Mouse (Mus musculus) CH12.LX (cell line): Measurements from ENCODE around the gene Tmub1. TPM values are rescaled to one million over a fixed set of nuclear protein-coding genes. Genes with fewer than 3 reads are reported as not detected.

Experiments used
- DNase-seq: peaks from one replicate; pipeline ENCODE4 v3.0.0-alpha.2; 2013; ENCODE audit errors: extremely low read depth
- H3K27ac ChIP-seq: 2 replicates; pipeline ENCODE4 v1.5.1; 2012; ENCODE audit warnings: low read depth, mild to moderate bottlenecking, control low read depth, moderate library complexity; ENCODE audit not compliant: insufficient read depth
- H3K27me3 ChIP-seq: replicated peaks from 2 replicates; pipeline ENCODE3; 2012; ENCODE audit warnings: inconsistent platforms
- H3K36me3 ChIP-seq, 2 experiments: replicated peaks in 1 of 2; 2 replicates each; pipeline versions ENCODE3 to v1.6.1; 2012; ENCODE audit warnings: inconsistent platforms in 1 of 2, low read length in 1 of 2, mild to moderate bottlenecking in 1 of 2, mixed read lengths in 1 of 2, moderate library complexity in 1 of 2; ENCODE audit not compliant: control insufficient read depth in 1 of 2, insufficient read depth in 1 of 2
- H3K4me1 ChIP-seq, 2 experiments: 2 replicates each; pipeline ENCODE4 v1.6.1; 2012; ENCODE audit warnings: inconsistent platforms in 1 of 2, moderate library complexity in 1 of 2; ENCODE audit not compliant: insufficient read depth in 2 of 2, control insufficient read depth in 1 of 2
- H3K4me2 ChIP-seq: 2 replicates; pipeline ENCODE4 v1.6.1; 2012; ENCODE audit warnings: low read depth, mild to moderate bottlenecking, control low read depth; ENCODE audit not compliant: poor library complexity, insufficient read depth, severe bottlenecking
- H3K4me3 ChIP-seq, 3 experiments: fragments of 150-350 bp in 1 of 3; sonication (generic) in 1 of 3; replicated peaks in 1 of 3; 2 replicates each; pipeline versions ENCODE3 to v1.5.1; 2011 to 2012; ENCODE audit warnings: low read depth in 2 of 3, low read length in 2 of 3, mild to moderate bottlenecking in 2 of 3, moderate library complexity in 2 of 3, control low read depth in 1 of 3, improper control_type of control experiment in 1 of 3, inconsistent platforms in 1 of 3, mixed read lengths in 1 of 3; ENCODE audit not compliant: poor library complexity in 1 of 3
- H3K79me2 ChIP-seq: replicated peaks from 2 replicates; pipeline ENCODE4 v1.6.1; 2012; ENCODE audit warnings: mild to moderate bottlenecking, moderate library complexity; ENCODE audit not compliant: control insufficient read depth, poor library complexity, insufficient read depth, severe bottlenecking; ENCODE audit errors: extremely low read depth
- H3K9ac ChIP-seq: 2 replicates; pipeline ENCODE4 v1.6.1; 2012; ENCODE audit warnings: low read depth, mild to moderate bottlenecking, control low read depth, moderate library complexity; ENCODE audit not compliant: insufficient read depth
- H3K9me3 ChIP-seq: replicated peaks from 2 replicates; pipeline ENCODE3; 2012; ENCODE audit warnings: low read length, inconsistent platforms, mixed read lengths
- BHLHE40 ChIP-seq: IDR thresholded peaks from 2 replicates; pipeline ENCODE4 v1.6.1; 2011; ENCODE audit warnings: mild to moderate bottlenecking, low read depth, low read length, improper control_type of control experiment
- CHD1 ChIP-seq: IDR thresholded peaks from 2 replicates; pipeline ENCODE4 v1.6.1; 2012; ENCODE audit warnings: low read depth, low read length, improper control_type of control experiment, inconsistent platforms
- CHD2 ChIP-seq: IDR thresholded peaks from 2 replicates; pipeline ENCODE4 v1.6.1; 2011; ENCODE audit warnings: low read length, improper control_type of control experiment
- CTCF ChIP-seq, 2 experiments: IDR thresholded peaks in 1 of 2; conservative IDR thresholded peaks in 1 of 2; 2 replicates each; pipeline ENCODE4 v1.5.1; 2011 to 2012; ENCODE audit warnings: low read depth in 2 of 2, low read length in 2 of 2, improper control_type of control experiment in 1 of 2, inconsistent platforms in 1 of 2, mild to moderate bottlenecking in 1 of 2, moderate library complexity in 1 of 2
- E2F4 ChIP-seq: IDR thresholded peaks from 2 replicates; pipeline ENCODE4 v1.6.1; 2011; ENCODE audit warnings: low read depth, low read length, improper control_type of control experiment; ENCODE audit not compliant: insufficient replicate concordance
- GABPA ChIP-seq: IDR thresholded peaks from 2 replicates; pipeline ENCODE4 v1.6.1; 2012; ENCODE audit warnings: low read depth, low read length, improper control_type of control experiment, inconsistent platforms; ENCODE audit not compliant: insufficient replicate concordance
- JUND ChIP-seq: conservative IDR thresholded peaks from 2 replicates; pipeline ENCODE4 v1.6.1; 2011; ENCODE audit warnings: low read depth, low read length, improper control_type of control experiment
- MAFK ChIP-seq: IDR thresholded peaks from 2 replicates; pipeline ENCODE4 v1.6.1; 2011; ENCODE audit warnings: low read length, improper control_type of control experiment; ENCODE audit not compliant: insufficient replicate concordance
- MAZ ChIP-seq: IDR thresholded peaks from 2 replicates; pipeline ENCODE4 v1.6.1; 2012; ENCODE audit warnings: low read depth, mild to moderate bottlenecking, inconsistent platforms, low read length, improper control_type of control experiment, moderate library complexity
- MYC ChIP-seq: IDR thresholded peaks from 2 replicates; pipeline ENCODE4 v1.6.1; 2011; ENCODE audit warnings: low read depth, mild to moderate bottlenecking, improper control_type of control experiment, low read length
- NRF1 ChIP-seq: IDR thresholded peaks from 2 replicates; pipeline ENCODE4 v1.6.1; 2014; ENCODE audit warnings: low read depth, mild to moderate bottlenecking, inconsistent platforms, low read length, improper control_type of control experiment, moderate library complexity
- POLR2A ChIP-seq: IDR thresholded peaks from 2 replicates; pipeline ENCODE4 v1.6.1; 2011; ENCODE audit warnings: low read depth, mild to moderate bottlenecking, improper control_type of control experiment, low read length
- POLR2AphosphoS2 ChIP-seq: IDR thresholded peaks from 2 replicates; pipeline ENCODE4 v1.6.1; 2011; ENCODE audit warnings: low read depth, low read length, improper control_type of control experiment
- RAD21 ChIP-seq: IDR thresholded peaks from 2 replicates; pipeline ENCODE4 v1.6.1; 2011; ENCODE audit warnings: low read depth, mild to moderate bottlenecking, low read length, improper control_type of control experiment, moderate library complexity
- SIN3A ChIP-seq: IDR thresholded peaks from 2 replicates; pipeline ENCODE4 v1.6.1; 2012; ENCODE audit warnings: low read length, improper control_type of control experiment, inconsistent platforms
- SMC3 ChIP-seq: IDR thresholded peaks from 2 replicates; pipeline ENCODE4 v1.6.1; 2011; ENCODE audit warnings: low read depth, low read length, improper control_type of control experiment
- TBP ChIP-seq: conservative IDR thresholded peaks from 2 replicates; pipeline ENCODE4 v1.6.1; 2011; ENCODE audit warnings: low read depth, low read length, improper control_type of control experiment
- TCF12 ChIP-seq: IDR thresholded peaks from 2 replicates; pipeline ENCODE4 v1.6.1; 2014; ENCODE audit warnings: low read depth, mild to moderate bottlenecking, inconsistent platforms, low read length, improper control_type of control experiment
- UBTF ChIP-seq: IDR thresholded peaks from 2 replicates; pipeline ENCODE4 v1.6.1; 2012; ENCODE audit warnings: low read depth, mild to moderate bottlenecking, inconsistent platforms, low read length, improper control_type of control experiment, moderate library complexity
- USF1 ChIP-seq: IDR thresholded peaks from 2 replicates; pipeline ENCODE4 v1.6.1; 2014; ENCODE audit warnings: low read depth, mild to moderate bottlenecking, inconsistent platforms, low read length, improper control_type of control experiment
- USF2 ChIP-seq: conservative IDR thresholded peaks from 2 replicates; pipeline ENCODE4 v1.6.1; 2011; ENCODE audit warnings: low read depth, low read length, improper control_type of control experiment
- ZC3H11A ChIP-seq: IDR thresholded peaks from 2 replicates; pipeline ENCODE4 v1.6.1; 2012; ENCODE audit warnings: low read depth, mild to moderate bottlenecking, inconsistent platforms, low read length, improper control_type of control experiment
- ZKSCAN1 ChIP-seq: IDR thresholded peaks from 2 replicates; pipeline ENCODE4 v1.6.1; 2012; ENCODE audit warnings: low read depth, inconsistent platforms, low read length, improper control_type of control experiment, borderline replicate concordance
- ZMIZ1 ChIP-seq: IDR thresholded peaks from 2 replicates; pipeline ENCODE4 v1.6.1; 2012; ENCODE audit warnings: low read depth, mild to moderate bottlenecking, inconsistent platforms, low read length, improper control_type of control experiment
- ZNF384 ChIP-seq: IDR thresholded peaks from 2 replicates; pipeline ENCODE4 v1.6.1; 2012; ENCODE audit warnings: low read depth, low read length, improper control_type of control experiment, inconsistent platforms
- dilution Hi-C: fragments of 300-500 bp; cut with MboI; formaldehyde crosslinking; loops from 2 replicates; pipeline ENCODE4 v1.14.3; 2020; ENCODE audit warnings: low sequenced_read_pairs; ENCODE audit not compliant: extremely low pct_unique_long_range_greater_than_20kb, extremely low pct_ligation_motif_present
- in situ Hi-C: fragments of 300-500 bp; cut with MboI; formaldehyde crosslinking; loops from 3 replicates; pipeline ENCODE4 v1.14.3; 2019; ENCODE audit warnings: low sequenced_read_pairs, low pct_ligation_motif_present, low pct_unique_long_range_greater_than_20kb, mixed read lengths
- polyA plus RNA-seq: library from polyadenylated mRNA; unstranded; fragments of >175 nt; gene quantifications from 2 replicates; pipeline ENCODE4 v1.2.1, GENCODE M21; 2012; ENCODE audit warnings: low read depth; ENCODE audit not compliant: insufficient read length
- total RNA-seq, 2 experiments: library from RNA; depleted of rRNA; stranded (reverse); fragments of 300-350 nt in 1 of 2; fragments of >200 nt in 1 of 2; gene quantifications; 2 replicates each; pipeline ENCODE4 v1.2.3; 2012 to 2014

Tmub1 gene
- total and polyA plus RNA-seq, 3 experiments = 6.1 to 13.1 (median 11.2) TPM

DNA sequence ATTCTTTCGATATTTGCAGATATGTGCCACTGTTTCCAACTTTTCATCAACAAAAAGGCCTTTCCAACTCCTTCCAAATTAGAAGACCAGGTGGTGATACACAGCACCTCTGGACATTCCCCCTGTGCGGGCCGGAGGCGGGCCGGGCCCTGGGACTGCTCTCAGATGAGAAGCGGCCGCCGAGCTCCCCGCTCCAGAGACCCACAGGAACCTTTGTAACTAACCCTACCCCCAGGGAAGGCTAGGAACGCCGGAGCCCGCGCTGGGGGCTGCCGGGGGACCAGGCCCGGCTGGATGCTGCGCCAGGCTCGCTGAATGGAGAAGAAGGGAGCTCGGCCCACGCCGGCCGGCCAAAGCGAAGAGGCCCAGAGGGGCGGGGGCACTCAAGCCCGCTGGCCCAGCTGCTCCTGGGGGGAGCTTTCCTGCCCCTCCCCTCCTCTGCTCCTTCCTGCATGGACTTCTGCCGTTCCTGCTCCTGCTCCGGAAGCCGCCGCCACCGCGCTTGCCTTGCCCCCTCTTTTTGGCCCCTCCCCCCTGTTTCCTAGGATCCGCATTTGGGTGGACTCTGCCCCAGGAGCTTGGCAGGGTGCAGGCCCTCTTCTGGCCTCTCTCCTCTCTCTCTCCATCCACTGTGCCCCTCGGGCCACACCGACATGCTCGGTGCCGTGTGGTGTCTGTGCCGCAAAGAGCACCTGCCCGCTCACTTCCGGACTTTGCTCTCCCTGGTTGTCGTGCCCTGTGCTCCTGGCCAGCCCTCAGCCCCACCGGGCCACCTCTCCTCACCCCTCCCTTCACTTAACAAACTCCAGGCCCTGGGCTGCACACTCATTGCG lies 34.8 kb upstream of the Tmub1 start:
- H3K4me2 ChIP-seq = no peak overlapping the region
- no peaks in the 10 kb centered on the region for H3K27me3 ChIP-seq
- no peaks in the 10 kb centered on the region for H3K4me1 ChIP-seq
- no peak overlapping the region for H3K9ac ChIP-seq
- no peaks in the 10 kb centered on the region for H3K9me3 ChIP-seq
- no peak overlapping the region for H3K27ac ChIP-seq
- no peak for TF ChIP-seq POLR2A
- no peak for TF ChIP-seq ZKSCAN1
- no peak for TF ChIP-seq ZNF384
- no peak for TF ChIP-seq SIN3A
- TF ChIP-seq JUND = no peak
- no peak for TF ChIP-seq POLR2AphosphoS2
- no peak for TF ChIP-seq CHD2
- TF ChIP-seq BHLHE40 = no peak
- TF ChIP-seq MAZ = no peak
- TF ChIP-seq ZC3H11A = no peak
- dilution Hi-C loops (no loop called here), in situ Hi-C loops (no loop called here)
- no peaks in the 10 kb centered on the region for H3K79me2 ChIP-seq
- H3K36me3 ChIP-seq = peaks cover 57 to 97% of the 10 kb centered on the region in 2 experiments
- H3K4me3 ChIP-seq = no peak overlapping the region
- no peak for DNase-seq

DNA sequence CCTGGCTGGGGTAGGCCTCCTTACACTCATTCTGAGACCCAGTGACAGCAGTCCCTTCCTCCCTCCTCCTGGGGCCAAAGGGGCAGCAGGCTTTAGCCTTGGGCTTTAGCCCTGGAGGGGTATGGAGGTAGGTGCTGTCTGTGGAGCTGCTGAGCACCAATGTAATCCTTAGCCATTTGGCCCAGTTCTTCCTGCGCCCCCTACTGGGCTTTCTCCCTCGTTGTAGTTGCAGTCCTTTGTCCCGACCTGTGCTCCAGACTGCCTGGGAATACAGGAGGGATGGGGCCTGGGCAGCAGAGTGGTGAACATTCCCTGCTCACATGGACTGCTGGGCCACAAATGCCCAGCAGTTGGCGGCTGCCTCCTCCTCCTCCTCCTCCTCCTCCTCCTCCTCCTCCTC lies 34.0 kb upstream of the Tmub1 start:
- dilution Hi-C loops = no loop called here
- no peak overlapping the region for H3K27ac ChIP-seq
- no peaks in the 10 kb centered on the region for H3K9me3 ChIP-seq
- no peaks in the 10 kb centered on the region for H3K79me2 ChIP-seq
- no peaks in the 10 kb centered on the region for H3K27me3 ChIP-seq
- H3K4me2 ChIP-seq = no peak overlapping the region
- TF ChIP-seq MAFK (no peak), CTCF (conservative IDR thresholded peaks at IDR 0.05 in 1 of 2, IDR thresholded peaks at IDR 0.05 in 1 of 2; ENCODE audit: low read depth in 2 of 2, low read length in 2 of 2) (peak; percentile 37 to 58; a peak in 3 of 4 replicates)
- H3K9ac ChIP-seq = no peak overlapping the region
- peaks cover 58 to 97% of the 10 kb centered on the region in 2 experiments for H3K36me3 ChIP-seq
- H3K4me3 ChIP-seq = no peak overlapping the region
- H3K4me1 ChIP-seq = no peaks in the 10 kb centered on the region
- peak; percentile 40 for DNase-seq
- in situ Hi-C loops = no loop called here

DNA sequence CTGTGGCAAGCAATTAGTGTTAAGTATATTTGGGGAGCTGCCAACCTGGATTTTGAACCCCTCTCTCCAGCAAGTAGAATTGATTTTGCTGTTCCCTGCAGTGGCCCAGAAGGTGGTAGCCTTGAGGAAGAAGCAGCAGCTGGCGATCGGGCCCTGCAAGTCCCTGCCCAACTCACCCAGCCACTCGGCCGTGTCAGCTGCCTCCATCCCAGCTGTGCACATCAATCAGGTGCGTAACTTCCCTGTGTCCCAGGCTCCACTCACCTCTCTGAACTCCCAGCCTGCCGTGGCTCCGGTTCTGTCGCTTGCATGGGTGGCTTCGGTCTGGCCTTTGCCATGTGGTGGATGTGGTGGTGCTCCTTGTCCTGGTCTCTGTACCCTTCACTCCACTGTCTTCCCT lies 30.3 kb upstream of the Tmub1 start:
- H3K27ac ChIP-seq = no peak overlapping the region

More for the DNA sequence above, 30.3 kb upstream of the Tmub1 start:
- Histone ChIP-seq H3K9ac (no peak overlapping the region), H3K4me3 (no peak overlapping the region), H3K4me1 (no peaks in the 10 kb centered on the region), H3K36me3 (peaks cover 62 to 97% of the 10 kb centered on the region in 2 experiments), H3K27me3 (no peaks in the 10 kb centered on the region), H3K79me2 (no peaks in the 10 kb centered on the region; the same call in 1 of the 2 replicates), H3K4me2 (no peak overlapping the region), H3K9me3 (no peaks in the 10 kb centered on the region)
- no peak for DNase-seq
- in situ Hi-C loops (no loop called here), dilution Hi-C loops (no loop called here)
- TF ChIP-seq RAD21 (no peak), MAZ (no peak), CHD1 (no peak), CHD2 (no peak), TCF12 (no peak), MYC (no peak), ZMIZ1 (no peak), ZC3H11A (no peak), E2F4 (no peak), GABPA (no peak), NRF1 (no peak), TBP (no peak), USF1 (no peak), UBTF (no peak), USF2 (no peak), SMC3 (no peak), BHLHE40 (no peak), ZKSCAN1 (no peak)
